Mouse (Mus musculus) spleen, adult 2 months (tissue): Measurements from ENCODE around the gene Nyap1.

Experiments used
- CTCF ChIP-seq: fragments of 200-500 bp; IDR thresholded peaks from 2 replicates; pipeline ENCODE4 v1.5.1; 2011; ENCODE audit warnings: mild to moderate bottlenecking, inconsistent platforms; ENCODE audit not compliant: insufficient read depth, insufficient read length, insufficient replicate concordance; ENCODE audit errors: extremely low read depth
- POLR2A ChIP-seq: fragments of 200-500 bp; IDR thresholded peaks from 2 replicates; pipeline ENCODE4 v1.6.1; 2011; ENCODE audit warnings: low read depth, low read length, inconsistent platforms

- no peak for TF ChIP-seq CTCF
- TF ChIP-seq POLR2A: no peak
Observed at GRCm38 (mm10) chr5:137742048-137742447, 641 bp upstream of the Nyap1 start.
